Mouse (Mus musculus) cerebellum, adult 2 months (tissue): ENCODE measurements around the gene Pla2g1b.

Source experiments
- CTCF ChIP-seq: fragments of 200-500 bp; IDR thresholded peaks from 2 replicates; pipeline ENCODE4 v1.5.1; 2011; ENCODE audit warnings: low read depth, mild to moderate bottlenecking, control low read depth, low read length, moderate library complexity, borderline replicate concordance; ENCODE audit not compliant: insufficient read depth
- POLR2A ChIP-seq: fragments of 200-500 bp; IDR thresholded peaks from 2 replicates; pipeline ENCODE4 v1.6.1; 2011; ENCODE audit warnings: low read length, control low read depth, borderline replicate concordance; ENCODE audit not compliant: insufficient read depth

- TF ChIP-seq POLR2A = peak; percentile 89; the same call in 1 of the 2 replicates
- no peak for TF ChIP-seq CTCF
These were observed 18.2 kb downstream of the Pla2g1b start, which contains the start of gene Sirt4 for GRCm38 (mm10) chr5:115483947-115484920.
